Mouse (Mus musculus) cerebellum, postnatal 10 days (tissue): ENCODE data around the gene Tpm1.

Experiments
- DNase-seq, 2 experiments: peaks; one replicate each; pipeline ENCODE4 v3.0.0; 2021; ENCODE audit warnings: mixed read lengths in 2 of 2

Tpm1 gene

DNA sequence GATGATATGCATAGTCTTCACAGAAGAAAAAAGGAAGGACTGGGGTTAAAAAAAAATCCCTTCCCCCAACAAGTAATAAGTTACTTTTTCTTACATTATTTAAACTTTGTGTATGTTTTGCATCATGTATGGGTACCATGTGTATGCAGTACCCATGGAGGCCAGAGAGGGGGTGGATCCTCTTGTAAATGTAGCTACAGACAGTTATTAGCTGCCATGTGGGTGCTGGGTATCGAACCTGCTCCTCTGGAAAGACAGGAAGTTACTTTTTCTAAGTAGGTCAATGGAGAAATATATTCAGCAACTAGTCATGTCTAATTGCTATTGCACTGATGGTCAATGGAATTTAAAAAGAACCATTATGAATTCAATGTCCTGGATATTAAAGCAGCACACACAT lies 70.7 kb downstream of the Tpm1 start:
- DNase-seq = no peak

DNA sequence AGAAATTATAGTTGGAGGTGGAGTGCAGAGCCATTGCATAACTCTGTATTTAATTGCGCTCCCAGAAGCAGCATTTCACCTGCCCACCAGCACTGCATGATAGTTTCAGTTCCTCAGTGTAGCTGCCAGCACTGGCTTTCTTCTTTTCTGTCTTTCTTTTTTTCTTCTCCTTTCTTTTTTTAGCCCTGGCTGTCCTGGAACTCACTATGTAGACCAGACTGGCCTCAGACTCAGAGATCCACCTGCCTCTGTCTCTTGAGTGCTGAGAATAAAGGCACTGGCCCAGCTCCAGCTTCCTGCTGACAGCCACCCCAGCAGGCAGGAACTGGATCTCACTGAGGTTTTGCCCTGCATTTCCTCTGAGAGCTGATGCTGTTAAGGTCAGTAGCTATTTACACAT lies 71.2 kb downstream of the Tpm1 start:
- peak; percentile 27 to 40 for DNase-seq

DNA sequence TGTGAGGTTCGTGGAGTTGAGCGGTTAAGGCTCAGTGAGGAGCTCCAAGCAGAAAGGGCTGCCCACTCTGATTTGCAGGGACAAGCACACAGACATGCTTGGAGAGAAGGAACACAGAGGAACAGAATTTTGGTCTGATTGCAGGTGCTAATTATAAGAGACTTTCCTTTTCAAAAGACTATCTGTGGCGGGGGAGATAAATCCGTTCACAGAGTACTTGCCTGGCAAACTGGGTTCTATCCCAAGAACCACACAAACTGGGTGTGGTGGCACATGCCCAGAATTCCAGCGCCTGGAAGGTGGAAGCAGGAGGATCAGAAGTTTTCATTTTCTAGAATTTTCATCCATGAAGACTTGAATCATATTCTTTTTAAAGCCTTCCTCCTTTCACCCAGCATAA lies 72.1 kb downstream of the Tpm1 start:
- DNase-seq = no peak

DNA sequence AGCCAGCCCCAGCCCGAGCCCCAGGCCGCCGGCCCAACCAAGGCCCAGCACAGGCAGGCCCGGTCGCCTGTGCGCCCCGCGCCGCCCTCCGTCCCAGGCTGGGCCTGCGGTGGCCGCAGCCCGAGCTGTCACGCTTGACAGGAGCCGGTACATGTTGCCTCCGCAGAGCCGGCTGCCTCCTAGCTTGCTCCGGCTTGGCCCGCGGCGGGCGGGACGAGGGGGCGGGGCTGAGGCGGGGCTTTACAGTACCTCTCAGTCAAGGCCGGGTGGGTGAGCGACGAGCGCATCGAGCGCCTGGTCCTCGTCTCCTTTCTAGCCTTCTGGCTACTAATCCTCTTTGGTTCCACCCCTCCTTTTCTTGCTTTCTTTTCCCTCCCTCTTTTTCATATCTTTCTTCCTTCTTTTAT lies 74.0 kb downstream of the Tpm1 start, which contains the start of gene Lactb:
TSS of gene Lactb (minus strand) at position 246 of the 407 bp plus-strand sequence.
- peak; percentile 98 to 99 for DNase-seq

DNA sequence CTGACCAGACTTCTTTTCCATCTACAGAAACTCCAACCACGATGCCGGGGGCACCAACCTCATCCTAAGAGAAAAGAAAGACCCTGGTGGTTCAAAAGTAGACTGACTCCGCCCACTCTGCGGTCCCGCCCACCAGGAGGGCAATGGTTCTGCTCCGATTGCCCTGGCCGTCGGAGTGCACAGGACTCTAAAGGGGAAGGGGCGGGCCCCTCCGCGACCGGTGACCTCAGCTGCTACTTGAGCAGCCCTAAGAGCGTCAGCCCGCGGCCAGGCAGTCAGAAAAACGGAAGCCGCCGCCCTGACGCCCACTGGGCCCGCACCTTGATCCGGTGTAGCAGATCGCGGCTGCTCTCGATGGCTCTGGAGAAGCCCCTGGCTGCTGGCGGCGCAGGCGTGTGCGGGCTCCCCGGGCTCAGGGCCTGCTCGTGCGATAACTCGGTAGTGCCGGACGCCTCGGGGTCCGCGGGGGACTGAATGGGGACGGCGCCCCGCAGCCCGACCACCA lies 74.4 kb downstream of the Tpm1 start:
- DNase-seq = peak; percentile 88 to 90
